Comparison of ENCODE assay signal across 8 mouse cellular contexts in genomic region chr8:70897021-70897680, GRCm38 (mm10). TPM values are rescaled to one million over a fixed set of nuclear protein-coding genes. Genes with fewer than 3 reads are reported as not detected.
DNase-seq lines count a peak whose midpoint lies in the region; ATAC-seq and TF ChIP-seq lines count a peak whose summit lies in the region.

Gene Rpl18a, minus strand, starts transcription at chr8:70897412.

- no peak for TF ChIP-seq CTCF in E14TG2a.4 (conservative IDR thresholded peaks at IDR 0.05; ENCODE audit: low read length)
- no peak for TF ChIP-seq CTCF in heart, postnatal 0 days (IDR thresholded peaks at IDR 0.05; ENCODE audit: low read depth)
- no peak for TF ChIP-seq CTCF in testis, adult 2 months (IDR thresholded peaks at IDR 0.05; ENCODE audit: control insufficient read depth, insufficient read depth, insufficient replicate concordance, low read depth, low read length)

- peak within 1 kb of the TSS; percentile 64 for H3K27ac ChIP-seq in forebrain, embryonic 12.5 days
- H3K27ac ChIP-seq in heart, postnatal 0 days (ENCODE audit: low read depth), result peak within 1 kb of the TSS; percentile 80
- H3K27ac ChIP-seq in liver, embryonic 16.5 days (ENCODE audit: low read length), result peak within 1 kb of the TSS; percentile 76
- peak within 1 kb of the TSS; percentile 72 for H3K27ac ChIP-seq in neural tube, embryonic 13.5 days (replicated peaks)
- peak within 1 kb of the TSS; percentile 75 for H3K27ac ChIP-seq in testis, adult 2 months (ENCODE audit: control insufficient read depth, insufficient read depth, low read depth, low read length)

- peaks cover 51% of the 10 kb centered on the region for H3K4me1 ChIP-seq in E14TG2a.4 (replicated peaks; ENCODE audit: low read depth, low read length)
- H3K4me1 ChIP-seq in forebrain, embryonic 12.5 days, result peaks cover 23% of the 10 kb centered on the region
- peaks cover 6% of the 10 kb centered on the region for H3K4me1 ChIP-seq in heart, postnatal 0 days (ENCODE audit: control insufficient read depth, insufficient read depth)
- H3K4me1 ChIP-seq in liver, embryonic 16.5 days (ENCODE audit: control insufficient read depth, low read depth, low read length), result peaks cover 23% of the 10 kb centered on the region
- H3K4me1 ChIP-seq in neural tube, embryonic 13.5 days (replicated peaks), result peaks cover 28% of the 10 kb centered on the region
- H3K4me1 ChIP-seq in testis, adult 2 months (ENCODE audit: control insufficient read depth, insufficient read depth, low read length), result peaks cover 14% of the 10 kb centered on the region

- DNase-seq in c-Kit-positive CD71-positive TER-119-positive erythroid progenitor cells, embryonic 14.5 days (ENCODE audit: low spot score), result peak; percentile 98
- peak; percentile 100 for DNase-seq in heart, postnatal 0 days (ENCODE audit: low spot score)
- peak; percentile 94 to 97 for DNase-seq in kidney, postnatal 4 days

- peak within 1 kb of the TSS; percentile 93 for H3K4me2 ChIP-seq in forebrain, embryonic 12.5 days
- peak within 1 kb of the TSS; percentile 86 for H3K4me2 ChIP-seq in heart, postnatal 0 days (ENCODE audit: low read depth, low read length)
- peak within 1 kb of the TSS; percentile 86 for H3K4me2 ChIP-seq in liver, embryonic 16.5 days (ENCODE audit: low read depth, low read length)
- H3K4me2 ChIP-seq in neural tube, embryonic 13.5 days, result peak within 1 kb of the TSS; percentile 99

- H3K9me3 ChIP-seq in E14TG2a.4 (ENCODE audit: low read length), result no peaks in the 10 kb centered on the region
- no peaks in the 10 kb centered on the region for H3K9me3 ChIP-seq in forebrain, embryonic 12.5 days
- no peaks in the 10 kb centered on the region for H3K9me3 ChIP-seq in heart, postnatal 0 days (replicated peaks; ENCODE audit: control insufficient read depth, low read length)
- H3K9me3 ChIP-seq in liver, embryonic 16.5 days (replicated peaks; ENCODE audit: control insufficient read depth, low read length), result no peaks in the 10 kb centered on the region
- H3K9me3 ChIP-seq in neural tube, embryonic 13.5 days, result no peaks in the 10 kb centered on the region

- H3K9ac ChIP-seq in forebrain, embryonic 12.5 days, result peak within 1 kb of the TSS; percentile 89
- H3K9ac ChIP-seq in heart, postnatal 0 days (replicated peaks; ENCODE audit: low read depth, low read length), result peak within 1 kb of the TSS; percentile 93
- H3K9ac ChIP-seq in liver, embryonic 16.5 days (ENCODE audit: low read depth, low read length), result peak within 1 kb of the TSS; percentile 91
- H3K9ac ChIP-seq in neural tube, embryonic 13.5 days, result peak within 1 kb of the TSS; percentile 90

- H3K27me3 ChIP-seq in E14TG2a.4 (ENCODE audit: insufficient read depth, low read length), result peaks cover 13% of the 10 kb centered on the region
- peaks cover 33% of the 10 kb centered on the region for H3K27me3 ChIP-seq in forebrain, embryonic 12.5 days
- peaks cover 13% of the 10 kb centered on the region for H3K27me3 ChIP-seq in heart, postnatal 0 days (ENCODE audit: control insufficient read depth, insufficient read depth, low read length)
- peaks cover 19% of the 10 kb centered on the region for H3K27me3 ChIP-seq in liver, embryonic 16.5 days (ENCODE audit: control insufficient read depth, insufficient read depth, low read depth, low read length)
- peaks cover 43% of the 10 kb centered on the region for H3K27me3 ChIP-seq in neural tube, embryonic 13.5 days
- no peaks in the 10 kb centered on the region for H3K27me3 ChIP-seq in testis, adult 2 months (ENCODE audit: control insufficient read depth, insufficient read depth, low read length)

- ATAC-seq in forebrain, embryonic 12.5 days (ENCODE audit: low FRiP score), result peak; percentile 98
- peak; percentile 98 for ATAC-seq in heart, postnatal 0 days (ENCODE audit: insufficient read depth, low read depth)
- ATAC-seq in liver, embryonic 16.5 days (ENCODE audit: low read depth), result peak; percentile 98
- peak; percentile 97 for ATAC-seq in neural tube, embryonic 13.5 days (ENCODE audit: low read depth)

- peak; percentile 98 for TF ChIP-seq POLR2A in testis, adult 2 months (IDR thresholded peaks at IDR 0.05; ENCODE audit: control insufficient read depth, low read depth, low read length)

- H3K4me3 ChIP-seq in E14TG2a.4 (replicated peaks; ENCODE audit: low read length), result peak within 1 kb of the TSS; percentile 91
- peak within 1 kb of the TSS; percentile 83 for H3K4me3 ChIP-seq in forebrain, embryonic 12.5 days (replicated peaks)
- peak within 1 kb of the TSS; percentile 95 for H3K4me3 ChIP-seq in heart, postnatal 0 days (ENCODE audit: low read depth, low read length)
- peak within 1 kb of the TSS; percentile 90 for H3K4me3 ChIP-seq in liver, embryonic 16.5 days (ENCODE audit: low read depth, low read length)
- peak within 1 kb of the TSS; percentile 77 for H3K4me3 ChIP-seq in neural tube, embryonic 13.5 days
- H3K4me3 ChIP-seq in testis, adult 2 months (ENCODE audit: control insufficient read depth, low read depth, low read length), result peak within 1 kb of the TSS; percentile 90

- no peak for TF ChIP-seq EP300 in heart, postnatal 0 days (IDR thresholded peaks at IDR 0.05; ENCODE audit: low read depth)

- WGBS in forebrain, embryonic 12.5 days, result under 1% methylated on average over 57 of the region's 60 CpGs
- WGBS in heart, postnatal 0 days, result 0% methylated on average over 60 of the region's 60 CpGs
- under 1% methylated on average over 57 of the region's 60 CpGs for WGBS in liver, embryonic 16.5 days (ENCODE audit: insufficient replicate concordance)
- WGBS in neural tube, embryonic 13.5 days, result under 1% methylated on average over 60 of the region's 60 CpGs

- H3K36me3 ChIP-seq in E14TG2a.4 (ENCODE audit: insufficient read depth, low read length), result peaks cover 32% of the 10 kb centered on the region
- peaks cover 32% of the 10 kb centered on the region for H3K36me3 ChIP-seq in forebrain, embryonic 12.5 days (replicated peaks)
- H3K36me3 ChIP-seq in heart, postnatal 0 days (replicated peaks; ENCODE audit: control insufficient read depth, insufficient read depth, low read length), result peaks cover 21% of the 10 kb centered on the region
- H3K36me3 ChIP-seq in liver, embryonic 16.5 days (ENCODE audit: control insufficient read depth, insufficient read depth), result peaks cover 22% of the 10 kb centered on the region
- H3K36me3 ChIP-seq in neural tube, embryonic 13.5 days, result peaks cover 29% of the 10 kb centered on the region
- H3K36me3 ChIP-seq in testis, adult 2 months (ENCODE audit: control insufficient read depth, insufficient read depth, low read length), result no peaks in the 10 kb centered on the region; the same call in 1 of the 2 replicates

RNA-seq across cellular contexts. Expression of gene Rpl18a, which starts in this region (rescaled TPM):
- polyA plus RNA-seq in forebrain, embryonic 12.5 days (2016; fragmentation: Nextera tagmentation; extraction: Ambion mirVana), result 2,624 and 2,770 TPM in 2 replicates
- 2,186 and 2,206 TPM in 2 replicates for total RNA-seq in heart, postnatal 0 days (2014; rRNA removed; ENCODE audit: low replicate concordance)
- polyA plus RNA-seq in heart, postnatal 0 days (2015; fragmentation: Nextera tagmentation; extraction: Ambion mirVana), result 2,523 and 2,655 TPM in 2 replicates
- polyA plus RNA-seq in liver, embryonic 16.5 days (2015; fragmentation: Nextera tagmentation; extraction: Ambion mirVana), result 2,028 and 2,149 TPM in 2 replicates
- 2,220 and 2,572 TPM in 2 replicates for polyA plus RNA-seq in neural tube, embryonic 13.5 days (2015; fragmentation: Nextera tagmentation; extraction: Ambion mirVana)
- 1,162 and 1,446 TPM in 2 replicates for polyA plus RNA-seq in testis, adult 2 months (2012; rRNA removed)

Comparison
In these comparisons a context has a peak if more than half of its experiments do, and no peak if none do; other contexts are left out.
1. Peak in every context shown above with its lines: DNase-seq, ATAC-seq, H3K4me3 ChIP-seq and H3K27ac ChIP-seq.